Mouse (Mus musculus): ENCODE data around the gene Rassf5.

Gene Rassf5

DNA sequence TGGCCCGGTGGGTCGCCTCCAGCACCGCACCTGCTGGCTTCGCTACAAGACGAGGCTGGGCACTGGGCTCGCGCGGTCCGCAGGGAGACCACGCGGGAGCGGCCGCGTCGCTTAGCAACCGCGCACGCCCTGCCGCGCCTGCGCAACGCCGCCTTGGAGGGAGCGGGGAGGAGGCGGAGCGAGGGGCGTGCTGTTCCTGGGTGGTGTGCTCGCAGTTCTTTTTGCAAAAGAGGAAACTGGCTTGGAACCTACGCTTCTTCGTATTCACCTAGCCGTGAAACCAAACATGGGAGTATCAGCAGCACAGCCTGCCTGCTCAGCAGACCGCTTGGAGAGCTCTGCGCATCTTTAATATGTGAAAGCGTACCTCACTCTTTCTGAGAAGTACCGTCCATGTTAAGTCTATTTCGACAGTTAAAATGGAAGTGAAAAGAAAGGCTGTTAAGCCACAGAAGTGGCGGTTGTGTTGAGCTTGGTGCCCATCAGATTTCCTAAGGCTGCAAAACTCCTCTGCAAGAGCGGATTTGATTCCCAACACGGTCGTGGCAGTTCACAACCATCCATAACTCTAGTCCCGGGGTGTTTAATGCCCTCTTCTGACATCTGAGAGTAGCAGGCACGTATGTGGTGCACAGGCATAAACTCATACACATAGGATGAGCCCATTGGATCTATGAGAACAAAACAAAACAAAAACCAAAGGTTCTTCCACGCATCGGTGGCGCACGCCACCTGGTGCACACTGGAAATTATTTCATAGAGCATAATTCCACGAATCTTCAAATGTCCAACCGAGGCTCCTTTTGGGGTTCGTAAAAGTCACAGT is 106.7 kb downstream of the Rassf5 start, which contains the start of gene Dyrk3:
TSS of gene Dyrk3 (minus strand) at position 150 of the 826 bp plus-strand sequence.
- DNase-seq (ENCODE audit: extremely low read depth, low read depth), result peak; percentile 92

DNA sequence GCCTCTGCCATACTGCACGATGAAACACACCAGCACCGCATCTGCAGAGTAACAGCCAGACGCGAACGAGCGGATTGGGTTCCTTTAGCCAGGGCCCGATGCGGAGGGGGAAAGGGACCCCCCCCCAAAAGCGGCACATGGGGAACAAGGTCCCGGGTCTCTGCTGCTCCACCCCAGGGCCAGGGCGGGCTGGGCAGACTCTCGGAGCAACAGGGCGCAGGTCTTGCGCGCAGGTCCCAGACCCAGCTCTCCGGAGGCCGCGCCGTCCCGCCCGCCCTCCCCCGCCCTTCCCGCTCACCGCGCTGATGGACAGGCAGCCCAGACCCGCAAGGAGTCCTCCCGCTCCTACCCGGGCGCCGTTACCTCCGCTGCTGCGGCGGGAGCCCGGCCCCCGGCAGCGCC is 107.3 kb downstream of the Rassf5 start:
- DNase-seq (ENCODE audit: extremely low read depth, low read depth), result no peak

DNA sequence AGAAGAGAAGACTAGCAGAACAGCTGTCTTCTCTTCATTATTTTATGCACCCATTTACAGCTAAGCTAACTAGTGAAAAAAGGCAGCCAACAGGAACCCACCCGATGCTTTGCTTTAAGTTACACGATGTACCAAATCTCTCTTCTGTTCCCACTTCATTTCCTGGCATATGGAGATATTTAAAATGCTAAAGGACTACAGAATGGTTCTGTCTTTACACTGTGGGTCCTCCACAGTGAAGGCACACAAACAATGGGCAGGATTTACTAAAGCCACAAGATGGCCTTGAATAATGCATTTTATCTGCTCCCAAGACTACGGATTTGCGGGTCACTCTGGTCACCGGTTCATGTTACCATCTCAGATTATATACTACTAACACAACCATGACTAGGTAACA is 107.9 kb downstream of the Rassf5 start:
- DNase-seq (ENCODE audit: extremely low read depth, low read depth), result no peak

DNA sequence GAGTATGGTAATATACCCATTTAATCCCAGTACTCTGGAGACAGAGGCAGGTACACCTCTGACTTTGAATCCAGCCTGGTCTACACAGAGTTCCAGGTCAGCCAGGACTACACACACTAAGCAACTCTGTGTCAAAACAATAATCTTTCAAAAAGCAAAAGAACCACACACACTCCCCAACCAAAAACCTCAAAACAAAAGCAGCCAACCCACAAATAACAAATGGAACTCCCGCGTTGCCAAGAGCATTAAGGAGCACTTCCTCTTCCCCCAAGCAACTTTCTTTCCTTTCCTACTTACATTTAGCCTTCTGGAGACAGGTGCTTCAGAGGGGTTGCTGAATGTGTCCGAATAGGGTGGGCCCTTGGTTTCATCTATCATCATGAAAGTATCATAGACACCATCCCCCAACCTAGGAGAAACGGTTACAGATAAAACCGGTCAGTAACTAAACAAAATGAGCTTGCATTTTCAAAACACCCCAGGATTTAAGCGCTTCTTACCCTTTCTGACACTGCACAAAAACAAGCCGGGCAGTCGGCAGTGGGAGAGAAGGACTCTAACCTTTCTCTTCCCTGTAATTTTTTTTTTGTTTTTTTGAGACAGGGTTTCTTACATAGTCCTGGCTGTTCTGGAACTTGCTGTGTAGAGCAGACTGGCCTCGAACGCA is 109.0 kb downstream of the Rassf5 start:
- DNase-seq (ENCODE audit: extremely low read depth, low read depth), result peak; percentile 67

DNA sequence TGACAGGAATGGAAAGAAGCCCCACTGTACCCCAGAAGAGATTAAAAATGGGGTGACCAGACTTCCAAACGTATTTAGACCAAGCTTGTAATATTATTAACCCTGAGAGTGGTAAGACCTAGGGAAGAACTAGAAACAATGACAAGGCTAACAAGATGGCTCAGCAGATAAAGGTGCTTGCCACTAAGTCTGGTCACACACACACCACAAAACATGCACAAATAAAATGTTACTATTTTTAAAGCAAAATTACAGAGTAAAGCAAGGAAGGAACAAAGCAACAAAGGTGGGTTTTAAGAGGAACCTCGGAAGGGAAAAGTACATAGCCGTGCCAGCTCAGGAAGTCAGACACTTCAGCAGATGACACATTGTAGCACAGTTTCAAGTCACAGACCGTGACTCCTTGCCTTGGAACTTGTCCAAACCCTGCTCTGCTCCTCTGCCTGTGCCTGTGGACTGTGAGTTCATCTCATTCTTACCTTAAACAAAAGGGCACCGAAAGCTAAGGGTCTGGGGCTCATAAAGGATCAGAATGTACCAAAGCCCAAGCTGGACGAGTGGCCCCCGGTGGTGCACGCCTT is 110.0 kb downstream of the Rassf5 start:
- no peak for DNase-seq (ENCODE audit: extremely low read depth, low read depth)

DNA sequence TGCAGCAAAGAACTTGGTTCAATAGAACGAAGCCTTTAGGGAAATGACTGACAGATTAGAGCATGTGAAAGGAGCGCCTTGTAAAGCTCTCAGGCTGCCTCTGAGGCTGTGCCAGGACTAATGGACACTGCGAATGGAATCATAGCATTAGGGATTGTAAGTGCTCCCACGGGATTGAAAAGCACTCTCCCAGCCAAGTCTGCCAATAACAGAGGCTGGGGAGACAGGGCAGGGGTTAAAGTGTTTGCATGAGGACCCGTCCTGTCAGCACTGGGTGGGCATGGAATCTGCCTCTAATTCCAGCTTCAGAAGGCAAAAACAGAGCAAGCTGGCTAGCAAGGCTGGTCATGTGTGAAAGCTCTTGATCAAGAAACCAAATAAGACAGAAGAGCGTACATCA is 110.8 kb downstream of the Rassf5 start:
- no peak for DNase-seq (ENCODE audit: extremely low read depth, low read depth)

Data from MEL-GATA-1-ER (cell line).